Mouse (Mus musculus): ENCODE measurements around the gene Snx10. TPM values are rescaled to one million over a fixed set of nuclear protein-coding genes. Genes with fewer than 3 reads are reported as not detected.

Gene Snx10
- total RNA-seq, 2 experiments from 2014 or later = 4.9 to 5.0 TPM

- no peak for DNase-seq (ENCODE audit: low spot score in 2 of 2)
Measured at GRCm38 (mm10) chr6:51582051-51582450, 58.4 kb downstream of the Snx10 start.

GRCm38 (mm10) chr6:51585980-51586379, 62.3 kb downstream of the Snx10 start:
- peak in 1 of 2 experiments; percentile 52 for DNase-seq (ENCODE audit: low spot score in 2 of 2)

GRCm38 (mm10) chr6:51587266-51587665, 63.6 kb downstream of the Snx10 start:
- no peak for DNase-seq (ENCODE audit: low spot score in 2 of 2)

GRCm38 (mm10) chr6:51591264-51591663, 67.6 kb downstream of the Snx10 start:
- no peak for DNase-seq (ENCODE audit: low spot score in 2 of 2)

- DNase-seq (ENCODE audit: low spot score in 2 of 2) = no peak
Measured at GRCm38 (mm10) chr6:51591844-51592243, 68.1 kb downstream of the Snx10 start.

GRCm38 (mm10) chr6:51592356-51593115, 68.8 kb downstream of the Snx10 start:
- peak; percentile 61 to 73 for DNase-seq (ENCODE audit: low spot score in 2 of 2)

GRCm38 (mm10) chr6:51593446-51594035, 69.8 kb downstream of the Snx10 start:
- DNase-seq (ENCODE audit: low spot score in 2 of 2) = no peak

- no peak for DNase-seq (ENCODE audit: low spot score in 2 of 2)
Measured at GRCm38 (mm10) chr6:51594516-51594915, 70.8 kb downstream of the Snx10 start.

- no peak for DNase-seq (ENCODE audit: low spot score in 2 of 2)
Measured at GRCm38 (mm10) chr6:51598058-51598457, 74.4 kb downstream of the Snx10 start.

GRCm38 (mm10) chr6:51600412-51600811, 76.7 kb downstream of the Snx10 start:
- DNase-seq (ENCODE audit: low spot score in 2 of 2) = no peak

GRCm38 (mm10) chr6:51602341-51602740, 78.6 kb downstream of the Snx10 start:
- DNase-seq (ENCODE audit: low spot score in 2 of 2) = no peak

- no peak for DNase-seq (ENCODE audit: low spot score in 2 of 2)
Measured at GRCm38 (mm10) chr6:51603691-51604090, 80.0 kb downstream of the Snx10 start.

- DNase-seq (ENCODE audit: low spot score in 2 of 2) = no peak
Measured at GRCm38 (mm10) chr6:51606245-51606644, 82.5 kb downstream of the Snx10 start.

GRCm38 (mm10) chr6:51606803-51607202, 83.1 kb downstream of the Snx10 start:
- no peak for DNase-seq (ENCODE audit: low spot score in 2 of 2)

GRCm38 (mm10) chr6:51611621-51612020, 87.9 kb downstream of the Snx10 start:
- DNase-seq (ENCODE audit: low spot score in 2 of 2) = no peak

- DNase-seq (ENCODE audit: low spot score in 2 of 2) = peak; percentile 21 to 28
Measured at GRCm38 (mm10) chr6:51612371-51613051, 88.8 kb downstream of the Snx10 start.

GRCm38 (mm10) chr6:51613661-51614060, 90.0 kb downstream of the Snx10 start:
- no peak for DNase-seq (ENCODE audit: low spot score in 2 of 2)

- no peak for DNase-seq (ENCODE audit: low spot score in 2 of 2)
Measured at GRCm38 (mm10) chr6:51626843-51627242, 103.1 kb downstream of the Snx10 start.

GRCm38 (mm10) chr6:51629671-51630070, 106.0 kb downstream of the Snx10 start:
- DNase-seq (ENCODE audit: low spot score in 2 of 2) = no peak

GRCm38 (mm10) chr6:51630184-51630583, 106.5 kb downstream of the Snx10 start:
- no peak for DNase-seq (ENCODE audit: low spot score in 2 of 2)

- DNase-seq (ENCODE audit: low spot score in 2 of 2) = no peak
Measured at GRCm38 (mm10) chr6:51632928-51633662, 109.4 kb downstream of the Snx10 start.
